Mouse (Mus musculus) hindbrain, embryonic 15.5 days (tissue): Measurements from ENCODE around the gene Ubtf. TPM values are rescaled to one million over a fixed set of nuclear protein-coding genes. Genes with fewer than 3 reads are reported as not detected.
A peak's percentile ranks its signal among the peaks of the same experiment; 100 is the strongest.

Experiments
- ATAC-seq: fragments of 200-750 bp; cut with Nextera tagmentation; 2 replicates; pipeline ENCODE4 v1.8.0; 2017; ENCODE audit warnings: low read depth, moderate number of reproducible peaks, moderate TSS enrichment; ENCODE audit not compliant: low FRiP score
- H3K27ac ChIP-seq: fragments of 300-500 bp; sonication (generic); replicated peaks from 2 replicates; pipeline ENCODE4 v1.5.1; 2015; ENCODE audit warnings: mild to moderate bottlenecking, inconsistent platforms
- H3K27me3 ChIP-seq: fragments of 300-500 bp; sonication (generic); 2 replicates; pipeline ENCODE4 v1.6.1; 2015; ENCODE audit warnings: control low read depth, inconsistent platforms
- H3K36me3 ChIP-seq: fragments of 300-500 bp; sonication (generic); 2 replicates; pipeline ENCODE4 v1.6.1; 2015; ENCODE audit warnings: control low read depth, inconsistent platforms
- H3K4me1 ChIP-seq: fragments of 300-500 bp; sonication (generic); replicated peaks from 2 replicates; pipeline ENCODE4 v1.6.1; 2015; ENCODE audit warnings: control low read depth, inconsistent platforms
- H3K4me2 ChIP-seq: fragments of 300-500 bp; sonication (generic); 2 replicates; pipeline ENCODE4 v1.6.1; 2015; ENCODE audit warnings: moderate library complexity, mild to moderate bottlenecking, inconsistent platforms
- H3K4me3 ChIP-seq: fragments of 300-500 bp; sonication (generic); 2 replicates; pipeline ENCODE4 v1.5.1; 2015; ENCODE audit warnings: mild to moderate bottlenecking, inconsistent platforms
- H3K9ac ChIP-seq: fragments of 300-500 bp; sonication (generic); 2 replicates; pipeline ENCODE4 v1.6.1; 2015; ENCODE audit warnings: inconsistent platforms
- H3K9me3 ChIP-seq: fragments of 300-500 bp; sonication (generic); 2 replicates; pipeline ENCODE4 v1.6.1; 2016; ENCODE audit warnings: control low read depth, inconsistent platforms
- WGBS: fragments of 180-500 bp; shearing (Covaris S2); methylation state at CpG from one replicate; pipeline ENCODE4 v1.1.7; 2015; 5-methylcytosine and 5-hydroxymethylcytosine counted together
- polyA plus RNA-seq: library from polyadenylated mRNA; unstranded; fragments of >200 nt; fragmentation: Nextera tagmentation; extraction: Ambion mirVana; gene quantifications from 2 replicates; pipeline ENCODE4 v1.2.1, GENCODE M21; 2015

Ubtf gene
- polyA plus RNA-seq, 1 experiment from 2014 or later, result 85.0 TPM

DNA sequence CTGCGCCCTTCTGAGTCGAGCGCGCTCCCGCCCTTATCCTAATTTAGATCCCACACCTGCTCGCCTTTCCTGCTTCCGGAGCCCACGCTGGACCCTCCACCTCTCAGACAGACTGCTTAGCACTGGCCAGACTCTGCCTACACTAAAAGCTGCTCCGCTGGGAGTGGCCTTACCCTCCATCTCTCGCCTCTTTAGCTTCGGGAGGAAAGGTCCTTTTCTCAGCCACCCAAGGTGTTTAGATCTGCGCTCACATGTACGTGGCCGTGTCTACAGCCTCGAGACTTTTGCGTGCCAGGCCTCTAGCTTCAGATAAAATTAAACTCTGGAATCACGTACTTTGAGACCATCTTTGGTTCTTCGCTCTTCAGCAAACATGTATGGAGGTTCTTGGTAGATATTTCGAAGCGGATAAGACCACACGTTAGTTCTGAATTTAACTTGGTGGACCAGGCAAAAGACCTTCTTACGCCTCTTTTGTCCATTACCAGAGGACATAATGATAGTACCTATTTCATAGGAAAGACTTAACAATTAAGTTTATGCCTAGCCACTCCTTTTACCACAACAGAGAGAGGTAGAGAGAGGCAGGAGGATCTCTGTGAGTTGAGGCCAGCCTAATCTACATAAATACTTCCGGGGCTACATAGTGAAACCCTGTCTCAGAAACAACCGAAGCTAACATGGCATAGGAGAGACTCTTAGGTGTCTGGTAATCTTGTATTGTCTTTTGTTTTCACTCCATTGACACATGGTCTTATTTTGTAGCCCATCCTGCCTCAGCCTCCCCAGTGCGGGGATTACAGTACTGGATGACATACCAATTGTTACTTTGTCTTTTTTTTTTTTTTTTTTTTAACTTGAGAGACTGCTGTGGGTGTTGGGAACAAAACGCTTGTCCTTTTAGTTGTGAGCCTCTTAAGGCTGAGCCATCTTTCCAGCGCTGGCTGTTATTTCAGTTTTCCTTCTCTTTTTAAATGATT, 21.7 kb downstream of the Ubtf start:
- peaks cover 25% of the 10 kb centered on the region for H3K4me1 ChIP-seq
- peak overlapping the region; percentile 89 for H3K4me3 ChIP-seq
- peak overlapping the region; percentile 90 for H3K9ac ChIP-seq
- peak overlapping the region; percentile 99 for H3K27ac ChIP-seq
- no peaks in the 10 kb centered on the region for H3K27me3 ChIP-seq
- WGBS, result 29% methylated on average over 27 of the region's 27 CpGs
- H3K4me2 ChIP-seq, result peak overlapping the region; percentile 93
- H3K36me3 ChIP-seq, result peaks cover 8% of the 10 kb centered on the region; the same call in 1 of the 2 replicates
- H3K9me3 ChIP-seq, result no peaks in the 10 kb centered on the region
- ATAC-seq, result 0 out of 2 replicates have a peak, but pooled peaks have one; percentile 2

DNA sequence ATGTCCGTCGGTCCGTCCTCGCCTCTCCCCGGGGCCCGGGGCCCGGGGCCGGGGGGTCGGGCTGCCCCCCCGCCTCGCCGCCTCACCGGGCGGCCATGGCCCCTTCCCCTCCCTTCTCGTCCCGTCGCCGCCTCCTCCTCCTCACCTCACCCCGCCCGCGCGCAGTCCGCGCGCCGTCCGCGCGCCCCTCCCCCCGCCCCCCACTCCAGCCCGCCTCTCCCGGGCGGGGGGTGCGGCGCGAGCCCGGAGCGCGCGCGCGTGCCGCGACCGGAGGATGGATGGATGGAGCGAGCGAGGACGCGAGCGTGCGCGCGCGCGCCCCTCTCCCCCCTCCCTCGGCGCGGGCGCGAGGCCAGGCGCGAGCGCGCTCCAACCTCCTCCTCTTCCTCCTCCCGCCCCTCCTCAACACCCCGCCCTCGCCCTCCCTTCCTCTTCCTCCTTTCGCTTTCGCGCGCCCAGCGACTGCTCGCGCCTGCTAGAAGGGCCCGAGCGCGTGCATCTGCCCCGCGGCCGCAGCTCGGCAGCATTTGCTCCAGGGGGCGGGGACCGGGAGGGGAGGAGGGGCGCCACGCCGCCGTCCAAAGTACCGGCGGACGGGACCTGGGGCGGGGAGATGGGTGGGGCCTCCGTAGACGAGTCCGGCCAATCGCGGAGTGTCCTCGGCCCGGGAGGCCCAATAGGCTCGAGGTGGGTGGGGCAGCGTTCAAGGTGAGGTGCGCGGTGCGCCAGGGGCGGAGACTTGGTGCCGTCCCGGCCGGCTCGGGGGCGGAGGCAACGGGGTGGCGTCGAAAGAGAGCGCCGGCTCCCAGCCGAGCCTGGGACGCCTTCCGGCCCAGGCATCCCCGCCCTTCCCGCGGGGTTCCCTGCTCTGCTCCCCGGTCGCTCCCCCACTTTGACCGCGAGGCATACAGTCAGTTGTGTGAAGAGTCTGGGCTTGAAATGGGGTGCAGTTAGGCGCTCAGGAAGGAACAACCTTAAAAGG, 22.8 kb downstream of the Ubtf start, which contains the start of gene Atxn7l3:
Gene Atxn7l3, minus strand, starts transcription at position 141 of the 982 bp plus-strand sequence.
- WGBS, result under 1% methylated on average over 67 of the region's 125 CpGs
- H3K4me1 ChIP-seq, result peaks cover 25% of the 10 kb centered on the region

DNA sequence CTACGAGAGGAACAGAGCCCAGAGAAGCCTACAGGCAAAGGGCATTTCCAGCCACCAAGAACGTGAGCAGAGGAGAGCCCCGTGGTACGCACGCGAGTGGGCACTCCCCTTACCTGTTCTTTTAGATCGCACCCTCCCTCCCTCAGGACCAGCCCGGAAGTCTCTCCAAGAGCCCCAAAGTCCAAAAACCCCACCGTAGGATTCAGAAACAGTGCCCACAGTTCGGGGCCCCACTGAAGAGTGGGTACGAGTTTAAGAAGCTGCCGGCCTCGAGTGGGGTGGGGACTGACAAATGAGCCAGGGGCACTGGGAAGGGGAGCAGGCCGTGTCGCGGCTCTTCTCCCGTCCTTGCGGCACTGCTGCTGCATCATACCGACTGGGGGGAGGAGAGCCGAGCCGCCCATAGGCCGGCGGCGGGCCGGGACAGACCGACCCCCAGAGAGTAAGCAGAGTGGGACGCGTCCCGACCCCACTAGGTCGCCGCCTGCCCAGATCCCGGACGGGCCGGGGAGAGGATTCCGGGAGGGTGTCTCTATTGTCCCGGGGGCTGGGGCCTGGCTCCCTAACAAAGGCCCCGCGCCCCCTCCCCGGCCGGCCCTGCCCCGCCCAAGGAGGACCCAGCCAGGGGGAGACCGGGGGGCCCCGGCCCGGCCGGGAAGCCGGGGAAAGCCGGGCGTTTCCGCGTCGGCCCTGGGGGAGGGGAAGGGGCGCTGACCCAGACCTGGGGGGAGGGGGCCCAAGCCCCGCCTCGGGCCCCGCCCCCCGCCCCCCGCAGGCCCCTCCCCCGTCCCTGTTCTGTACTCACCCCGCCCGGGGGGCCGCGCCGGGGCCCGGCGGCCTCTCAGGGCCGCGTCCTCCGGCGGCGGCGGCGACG, 23.7 kb downstream of the Ubtf start:
- Histone ChIP-seq H3K9me3 (no peaks in the 10 kb centered on the region), H3K36me3 (peaks cover 28% of the 10 kb centered on the region), H3K9ac (peak overlapping the region; percentile 90), H3K4me3 (peak overlapping the region; percentile 89), H3K27ac (peak overlapping the region; percentile 99), H3K4me2 (peak overlapping the region; percentile 93), H3K27me3 (no peaks in the 10 kb centered on the region), H3K4me1 (peaks cover 25% of the 10 kb centered on the region)
- 0% methylated on average over 30 of the region's 73 CpGs for WGBS
- peak; percentile 27; the same call in 1 of the 2 replicates for ATAC-seq

More for the DNA sequence above, 22.8 kb downstream of the Ubtf start, which contains the start of gene Atxn7l3:
- Histone ChIP-seq H3K36me3 (peaks cover 18% of the 10 kb centered on the region), H3K4me2 (peak within 1 kb of the TSS; percentile 93), H3K9me3 (no peaks in the 10 kb centered on the region), H3K9ac (peak within 1 kb of the TSS; percentile 90), H3K27me3 (no peaks in the 10 kb centered on the region), H3K4me3 (peak within 1 kb of the TSS; percentile 89), H3K27ac (peak within 1 kb of the TSS; percentile 99)
- peak; percentile 96 for ATAC-seq

DNA sequence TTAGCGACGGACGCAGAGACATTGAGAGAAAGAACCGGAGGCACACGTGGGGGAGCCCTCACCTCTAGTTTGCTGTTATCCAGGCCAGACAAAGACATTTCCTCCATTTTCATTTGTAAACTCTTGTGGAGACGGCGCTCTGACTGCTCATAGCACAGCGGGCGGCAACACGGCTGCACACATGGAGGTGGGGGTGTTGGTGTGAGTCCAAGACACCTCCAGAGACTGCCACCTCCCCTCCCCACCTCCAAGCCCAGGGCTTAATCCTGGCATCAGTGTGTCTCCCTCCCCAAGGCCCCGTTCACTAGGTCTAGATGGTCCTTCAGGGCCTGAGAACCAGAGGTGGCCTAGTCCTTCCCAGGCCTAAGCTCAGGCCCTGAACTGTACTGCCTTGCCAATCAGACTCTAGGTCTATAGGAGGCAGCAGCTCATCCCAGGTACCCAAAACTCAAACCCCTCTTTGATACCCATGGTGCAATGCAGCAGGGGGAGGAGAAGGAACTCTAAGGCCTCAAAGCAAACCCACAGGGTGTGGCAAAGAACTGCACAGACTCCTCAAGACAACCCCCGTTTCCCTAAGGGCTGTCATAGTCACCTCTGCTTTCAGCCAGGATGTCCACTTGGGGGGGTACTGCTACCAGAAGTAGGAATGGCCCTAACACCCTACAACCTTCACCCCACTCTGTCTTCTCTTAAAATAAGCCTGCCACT, 24.5 kb downstream of the Ubtf start:
- Histone ChIP-seq H3K27me3 (no peaks in the 10 kb centered on the region), H3K4me3 (peak overlapping the region; percentile 89), H3K36me3 (peaks cover 34% of the 10 kb centered on the region), H3K9me3 (no peaks in the 10 kb centered on the region), H3K27ac (peak overlapping the region; percentile 99), H3K4me1 (peaks cover 25% of the 10 kb centered on the region), H3K4me2 (peak overlapping the region; percentile 93), H3K9ac (peak overlapping the region; percentile 90)
- 49% methylated on average over 12 of the region's 12 CpGs for WGBS
- ATAC-seq, result no peak; the same call in 1 of the 2 replicates

DNA sequence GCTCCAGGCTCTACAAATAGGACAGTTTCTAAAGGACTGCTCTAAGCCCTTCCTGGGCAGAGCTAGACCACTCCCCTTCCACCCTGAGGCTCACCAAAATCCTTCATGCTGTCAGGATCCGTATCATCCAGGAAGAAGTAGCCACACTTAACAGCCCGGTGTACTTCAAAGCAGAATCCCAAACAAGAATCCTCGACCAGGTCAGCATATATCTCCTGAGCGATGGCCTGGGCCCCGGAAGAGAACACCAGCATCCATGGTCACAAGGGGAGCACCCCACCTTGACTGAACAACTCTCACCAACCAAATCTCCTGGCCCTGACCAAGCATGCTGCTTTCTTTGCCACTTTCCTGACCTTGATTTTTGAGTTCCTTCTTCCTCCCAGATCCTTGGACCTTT, 25.1 kb downstream of the Ubtf start:
- Histone ChIP-seq H3K4me3 (peak overlapping the region; percentile 89; the same call in 1 of the 2 replicates), H3K9ac (peak overlapping the region; percentile 90; the same call in 1 of the 2 replicates), H3K27ac (peak overlapping the region; percentile 99), H3K9me3 (no peaks in the 10 kb centered on the region), H3K36me3 (peaks cover 34% of the 10 kb centered on the region), H3K4me1 (peaks cover 25% of the 10 kb centered on the region), H3K4me2 (peak overlapping the region; percentile 93), H3K27me3 (no peaks in the 10 kb centered on the region)
- 78% methylated on average over 5 of the region's 5 CpGs for WGBS
- no peak for ATAC-seq

DNA sequence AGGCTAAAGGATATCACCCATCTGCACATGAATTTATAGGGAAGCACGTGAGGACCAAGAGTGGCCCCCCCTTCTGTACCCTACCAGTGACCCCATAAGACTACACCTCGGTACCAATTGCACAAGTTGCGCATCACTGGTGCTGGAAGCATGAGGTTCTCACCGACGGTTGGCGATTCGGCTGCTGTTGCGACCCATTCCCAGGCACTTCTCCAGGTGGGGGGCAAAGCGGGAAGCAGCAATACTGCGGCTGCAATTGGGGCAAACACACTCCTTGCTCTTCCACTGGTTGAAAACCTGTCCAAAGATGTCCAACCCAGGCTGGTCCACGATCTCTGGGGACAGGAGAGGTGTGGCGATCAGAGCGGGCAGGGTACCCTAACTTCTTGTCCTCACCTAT, 25.6 kb downstream of the Ubtf start:
- Histone ChIP-seq H3K9me3 (no peaks in the 10 kb centered on the region), H3K9ac (0 out of 2 replicates have a peak overlapping the region, but pooled peaks have one; percentile 90), H3K27me3 (no peaks in the 10 kb centered on the region), H3K4me1 (peaks cover 27% of the 10 kb centered on the region), H3K4me3 (no peak overlapping the region), H3K27ac (no peak overlapping the region), H3K4me2 (0 out of 2 replicates have a peak overlapping the region, but pooled peaks have one; percentile 93), H3K36me3 (peaks cover 34% of the 10 kb centered on the region)
- 96% methylated on average over 13 of the region's 13 CpGs for WGBS
- ATAC-seq, result no peak

DNA sequence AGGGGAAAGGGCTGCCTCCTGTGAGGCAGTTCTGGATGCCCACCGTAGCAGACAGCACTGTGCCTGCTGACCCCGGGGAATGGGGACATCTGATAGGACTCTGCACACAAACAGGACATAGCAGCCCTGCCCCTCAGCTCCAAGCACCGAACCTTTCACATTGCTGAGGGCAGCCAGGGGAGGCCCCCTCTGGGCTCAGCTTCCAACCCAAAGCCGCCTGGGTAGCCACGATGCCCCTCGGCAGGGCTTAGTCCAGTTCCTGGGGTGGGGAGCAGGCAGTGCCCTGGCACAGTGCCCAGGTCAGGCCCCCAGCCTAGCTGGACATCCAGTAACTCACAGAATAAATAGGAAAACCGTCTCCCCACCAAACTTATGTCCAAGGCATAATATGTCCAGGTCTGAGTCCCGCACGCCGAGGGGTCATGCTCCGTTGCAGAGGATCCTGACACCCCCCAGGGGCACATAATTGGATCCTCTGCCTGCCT, 28.4 kb downstream of the Ubtf start:
- Histone ChIP-seq H3K36me3 (peaks cover 40% of the 10 kb centered on the region), H3K4me2 (no peak overlapping the region), H3K9me3 (no peaks in the 10 kb centered on the region), H3K27me3 (no peaks in the 10 kb centered on the region), H3K27ac (no peak overlapping the region), H3K9ac (no peak overlapping the region), H3K4me3 (no peak overlapping the region), H3K4me1 (peaks cover 36% of the 10 kb centered on the region)
- no peak for ATAC-seq
- 86% methylated on average over 11 of the region's 11 CpGs for WGBS

DNA sequence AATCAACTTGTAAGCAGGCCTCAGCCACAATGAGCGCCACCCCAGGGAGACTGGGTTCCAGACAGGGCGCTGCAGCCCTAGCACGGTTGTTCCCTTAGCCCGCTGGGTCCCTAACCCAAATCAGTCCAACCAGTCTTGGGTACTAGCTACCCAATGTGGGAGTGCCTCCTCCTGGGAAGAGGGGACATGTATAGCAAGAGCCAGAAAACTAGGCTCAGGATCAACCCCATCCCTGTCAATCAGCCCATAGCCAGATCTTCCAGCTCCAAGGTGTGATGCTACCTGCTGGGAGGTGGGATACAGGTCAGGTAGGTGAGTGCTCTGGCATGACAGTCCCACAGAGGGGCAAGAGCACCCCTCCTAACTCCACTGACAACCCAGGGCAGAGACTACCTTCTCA, 29.4 kb downstream of the Ubtf start:
- Histone ChIP-seq H3K9ac (no peak overlapping the region), H3K36me3 (peaks cover 40% of the 10 kb centered on the region), H3K4me1 (peaks cover 39% of the 10 kb centered on the region), H3K9me3 (no peaks in the 10 kb centered on the region), H3K27me3 (no peaks in the 10 kb centered on the region), H3K27ac (no peak overlapping the region), H3K4me3 (no peak overlapping the region), H3K4me2 (no peak overlapping the region)
- 82% methylated on average over 4 of the region's 4 CpGs for WGBS
- ATAC-seq, result no peak

DNA sequence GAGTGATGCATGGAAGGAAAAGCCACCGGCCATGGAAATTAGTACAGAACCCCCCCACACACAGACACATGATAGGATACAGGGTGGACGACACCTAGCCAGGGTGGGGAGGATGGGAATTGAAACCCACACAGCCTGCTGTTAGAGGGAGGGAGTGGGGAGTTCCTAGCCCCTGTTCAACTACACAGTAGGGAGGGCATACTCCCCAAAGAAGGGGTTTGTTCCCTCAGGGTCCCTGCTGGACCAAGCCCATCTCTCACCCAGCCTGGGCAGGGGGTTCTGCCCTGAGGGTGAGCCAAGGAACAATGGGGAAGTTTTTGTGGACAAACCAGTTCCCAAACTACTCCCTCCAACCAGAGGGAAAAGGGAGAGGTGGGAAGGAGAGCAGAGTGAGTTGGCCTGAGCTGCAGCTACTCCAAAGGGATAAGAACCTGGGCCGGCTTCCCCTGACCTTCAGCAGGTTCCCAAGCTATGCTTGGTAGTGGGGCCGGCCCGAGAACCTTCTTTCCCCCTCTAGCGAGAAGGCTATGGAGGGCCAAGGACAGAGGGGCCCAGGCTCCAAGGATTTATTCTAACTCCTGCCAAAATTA, 29.9 kb downstream of the Ubtf start:
- Histone ChIP-seq H3K27me3 (no peaks in the 10 kb centered on the region), H3K9ac (no peak overlapping the region), H3K4me1 (peaks cover 33% of the 10 kb centered on the region), H3K4me2 (no peak overlapping the region), H3K9me3 (no peaks in the 10 kb centered on the region), H3K36me3 (peaks cover 40% of the 10 kb centered on the region), H3K27ac (no peak overlapping the region), H3K4me3 (no peak overlapping the region)
- 62% methylated on average over 6 of the region's 6 CpGs for WGBS
- no peak for ATAC-seq

DNA sequence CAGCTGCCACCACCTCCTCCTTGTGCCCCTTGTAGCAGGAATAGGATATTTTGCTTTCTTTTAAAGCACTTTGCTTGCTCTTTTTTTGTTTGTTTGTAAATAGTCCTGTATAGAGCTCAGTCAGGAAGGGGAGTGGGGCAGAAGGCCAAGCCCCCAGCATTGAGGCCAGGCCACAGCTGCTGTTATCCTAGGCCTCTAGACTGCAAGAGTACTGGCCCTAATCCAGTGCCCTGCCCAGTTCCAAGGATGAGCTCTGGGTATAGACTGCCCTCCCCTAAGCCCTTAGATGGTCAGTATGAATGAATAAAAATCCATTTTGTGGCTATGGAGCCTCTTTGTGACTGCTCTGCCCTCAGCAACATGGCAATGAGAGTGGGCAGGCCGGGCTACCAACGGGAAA, 30.6 kb downstream of the Ubtf start:
- H3K36me3 ChIP-seq, result peaks cover 40% of the 10 kb centered on the region
- no peak for ATAC-seq

More for the DNA sequence above, 30.6 kb downstream of the Ubtf start:
- Histone ChIP-seq H3K27ac (no peak overlapping the region), H3K9ac (no peak overlapping the region), H3K27me3 (no peaks in the 10 kb centered on the region), H3K4me3 (no peak overlapping the region), H3K4me2 (no peak overlapping the region), H3K4me1 (peaks cover 26% of the 10 kb centered on the region), H3K9me3 (no peaks in the 10 kb centered on the region)
- WGBS, result 81% methylated on average over 2 of the region's 2 CpGs
